Comparison of ENCODE assay signal across 9 mouse cellular contexts in the genomic region with DNA sequence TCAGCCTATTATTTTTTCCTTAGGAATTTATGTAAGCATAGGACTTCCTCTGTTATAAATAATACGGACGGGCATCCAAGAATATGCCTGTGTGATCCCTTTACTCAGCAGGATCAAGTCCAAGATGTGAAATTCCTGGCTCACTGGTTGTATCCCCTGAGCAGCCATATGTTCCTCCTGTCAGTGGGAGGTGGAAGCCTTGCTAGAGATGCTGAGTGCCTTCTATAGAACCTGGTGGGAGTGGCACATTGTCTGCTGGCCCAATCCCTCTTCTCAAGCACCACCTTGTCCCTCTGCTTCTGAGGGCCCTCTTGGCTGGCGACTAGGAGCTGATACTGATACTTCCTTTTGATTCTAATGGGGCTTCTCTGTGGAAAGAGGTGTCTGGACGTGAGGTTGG.
DNase-seq lines count a peak whose midpoint lies in the region; ATAC-seq and TF ChIP-seq lines count a peak whose summit lies in the region.
"Had no signal": no experiment of that assay in that cellular context is flagged by ENCODE, and none has a peak within 500 bp of the region (broad histone marks: within the 10 kb centered on the region; RNA-seq: fewer than 3 reads in every experiment).

No protein-coding gene starts in this region.

- TF ChIP-seq POLR2A in brain, embryonic 14.5 days (IDR thresholded peaks at IDR 0.05; ENCODE audit: borderline replicate concordance, extremely low read depth, insufficient read depth, insufficient read length, poor library complexity, severe bottlenecking), result no peak

- TF ChIP-seq CTCF in brain, embryonic 14.5 days (IDR thresholded peaks at IDR 0.05; ENCODE audit: borderline replicate concordance, extremely low read depth, insufficient read depth, insufficient read length), result no peak

- no peak for ATAC-seq in erythroblast, adult 5-6 weeks (replicated peaks; ENCODE audit: low FRiP score, poor library complexity, severe bottlenecking)
- no peak for ATAC-seq in inflammation-experienced regulatory T-cells, adult 6 months
- ATAC-seq: liver, embryonic 12.5 days had no signal

- peak; percentile 45 for DNase-seq in brain, embryonic 14.5 days (ENCODE audit: low read depth)
- peak; percentile 84 for DNase-seq in cerebellum, adult 8-10 months
- peak; percentile 57 to 73 for DNase-seq in layer of hippocampus, adult 18-20 months (ENCODE audit: low spot score in 2 of 2)
- DNase-seq in left cerebral cortex, postnatal 4 days, result peak; percentile 11
- DNase-seq in kidney, adult 9 months, result no peak
- DNase-seq: kidney, postnatal 10 days had no signal

- intact Hi-C loops in left cerebral cortex, postnatal 4 days (cut with DNase I), result no loop called here
